Mouse (Mus musculus) ES-E14 (cell line): ENCODE data around the gene Hmcn1. TPM values are rescaled to one million over a fixed set of nuclear protein-coding genes. Genes with fewer than 3 reads are reported as not detected.

Experiments used
- DNase-seq: peaks from one replicate; pipeline ENCODE4 v3.0.0-alpha.2; 2013; ENCODE audit warnings: low read depth, low spot score
- H3K27ac ChIP-seq: 2 replicates; pipeline ENCODE4 v1.5.1; 2012; ENCODE audit warnings: low read depth, mild to moderate bottlenecking, low read length, moderate library complexity, mixed read lengths; ENCODE audit not compliant: poor library complexity, insufficient read depth, severe bottlenecking
- H3K36me3 ChIP-seq: 2 replicates; pipeline ENCODE4 v1.6.1; 2012; ENCODE audit warnings: mild to moderate bottlenecking, low read length, moderate library complexity, mixed read lengths; ENCODE audit not compliant: control insufficient read depth, poor library complexity, insufficient read depth, severe bottlenecking
- H3K4me1 ChIP-seq, 2 experiments: fragments of 150-350 bp in 1 of 2; sonication (generic) in 1 of 2; 2 replicates each; pipeline ENCODE4 v1.6.1; 2012; ENCODE audit warnings: low read length in 2 of 2, mild to moderate bottlenecking in 1 of 2, mixed read lengths in 1 of 2; ENCODE audit not compliant: control insufficient read depth in 2 of 2, insufficient read depth in 2 of 2, poor library complexity in 1 of 2
- H3K4me3 ChIP-seq, 2 experiments: fragments of 150-350 bp in 1 of 2; sonication (generic) in 1 of 2; 2 replicates each; pipeline ENCODE4 v1.5.1; 2012; ENCODE audit warnings: low read length in 2 of 2, low read depth in 1 of 2, mild to moderate bottlenecking in 1 of 2, mixed read lengths in 1 of 2; ENCODE audit not compliant: insufficient read depth in 1 of 2, poor library complexity in 1 of 2, severe bottlenecking in 1 of 2
- H3K9ac ChIP-seq: 2 replicates; pipeline ENCODE4 v1.6.1; 2012; ENCODE audit warnings: low read depth, mild to moderate bottlenecking, low read length, mixed read lengths; ENCODE audit not compliant: poor library complexity, insufficient read depth, severe bottlenecking
- H3K9me3 ChIP-seq: fragments of 150-350 bp; sonication (generic); 2 replicates; pipeline ENCODE4 v1.6.1; 2012; ENCODE audit warnings: low read depth, mild to moderate bottlenecking, low read length; ENCODE audit not compliant: control insufficient read depth, insufficient read depth
- CHD2 ChIP-seq: IDR thresholded peaks from 2 replicates; pipeline ENCODE4 v1.6.1; 2014; ENCODE audit warnings: mild to moderate bottlenecking, low read depth, low read length, inconsistent platforms
- HCFC1 ChIP-seq: IDR thresholded peaks from 2 replicates; pipeline ENCODE4 v1.6.1; 2012; ENCODE audit warnings: low read length, inconsistent platforms, borderline replicate concordance; ENCODE audit not compliant: insufficient read depth
- MAFK ChIP-seq: IDR thresholded peaks from 2 replicates; pipeline ENCODE4 v1.6.1; 2014; ENCODE audit warnings: mild to moderate bottlenecking, low read depth, low read length, inconsistent platforms; ENCODE audit not compliant: insufficient read depth
- ZC3H11A ChIP-seq: IDR thresholded peaks from 2 replicates; pipeline ENCODE4 v1.6.1; 2012; ENCODE audit warnings: low read depth, mild to moderate bottlenecking, inconsistent platforms, low read length, borderline replicate concordance
- ZNF384 ChIP-seq: IDR thresholded peaks from 2 replicates; pipeline ENCODE4 v1.6.1; 2012; ENCODE audit warnings: low read depth, low read length, inconsistent platforms
- in situ Hi-C, 2 experiments: fragments of 600-800 bp; cut with MboI; formaldehyde crosslinking; loops; one replicate each; pipeline ENCODE4 v1.15.1; 2025; ENCODE audit warnings: low sequenced_read_pairs in 2 of 2, inconsistent platforms in 1 of 2; ENCODE audit not compliant: unreplicated experiment in 2 of 2
- total RNA-seq: library from RNA; depleted of rRNA; stranded (reverse); fragments of 300-350 nt; gene quantifications from 2 replicates; pipeline ENCODE4 v1.2.3, GENCODE M21; 2012

Gene Hmcn1
- total RNA-seq, 1 experiment, result 1.5 TPM

DNA sequence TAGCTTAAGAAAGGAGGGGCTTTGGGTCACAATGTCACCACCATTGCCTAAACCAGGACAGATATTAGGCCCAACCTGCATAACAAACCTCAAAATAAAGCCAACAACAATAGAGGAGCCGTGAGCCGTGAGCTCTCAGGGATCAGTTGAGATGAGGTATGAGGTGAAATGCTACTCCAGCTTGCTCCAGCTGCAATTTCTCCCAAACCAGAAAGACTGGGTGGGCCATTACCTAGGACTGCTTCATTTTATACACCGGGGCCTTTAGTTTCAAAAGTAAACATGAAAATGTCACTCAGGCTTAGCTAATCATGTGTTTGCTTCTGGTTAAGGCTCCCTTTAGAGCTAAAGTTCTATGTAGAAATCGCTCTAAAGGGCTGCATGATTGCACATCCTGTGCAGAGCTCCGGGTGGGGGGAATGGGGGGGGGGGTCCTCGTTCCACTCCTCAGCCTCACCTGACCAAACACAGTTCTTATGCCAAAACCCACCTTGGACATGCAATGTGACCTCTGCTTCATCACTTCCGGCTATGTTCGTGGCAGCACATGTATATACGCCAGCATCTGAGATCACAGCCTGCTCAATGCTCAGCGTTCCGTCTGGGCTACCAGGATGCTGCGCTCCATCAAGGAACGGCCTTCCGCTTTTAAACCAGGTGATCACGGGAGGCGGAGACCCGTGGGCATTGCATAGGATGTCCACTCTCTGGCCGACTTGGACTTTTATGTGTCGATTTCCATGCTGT is 250.0 kb downstream of the Hmcn1 start:
- H3K9me3 ChIP-seq, result no peaks in the 10 kb centered on the region
- no peaks in the 10 kb centered on the region for H3K4me1 ChIP-seq
- TF ChIP-seq CHD2, result no peak
- no peak for TF ChIP-seq ZC3H11A
- no peak for TF ChIP-seq MAFK
- no peak for TF ChIP-seq ZNF384
- TF ChIP-seq HCFC1, result no peak
- DNase-seq, result no peak
- no peak overlapping the region for H3K27ac ChIP-seq
- no peak overlapping the region for H3K4me3 ChIP-seq
- in situ Hi-C loops, result no loop called here
- H3K36me3 ChIP-seq, result no peaks in the 10 kb centered on the region
- no peak overlapping the region for H3K9ac ChIP-seq

DNA sequence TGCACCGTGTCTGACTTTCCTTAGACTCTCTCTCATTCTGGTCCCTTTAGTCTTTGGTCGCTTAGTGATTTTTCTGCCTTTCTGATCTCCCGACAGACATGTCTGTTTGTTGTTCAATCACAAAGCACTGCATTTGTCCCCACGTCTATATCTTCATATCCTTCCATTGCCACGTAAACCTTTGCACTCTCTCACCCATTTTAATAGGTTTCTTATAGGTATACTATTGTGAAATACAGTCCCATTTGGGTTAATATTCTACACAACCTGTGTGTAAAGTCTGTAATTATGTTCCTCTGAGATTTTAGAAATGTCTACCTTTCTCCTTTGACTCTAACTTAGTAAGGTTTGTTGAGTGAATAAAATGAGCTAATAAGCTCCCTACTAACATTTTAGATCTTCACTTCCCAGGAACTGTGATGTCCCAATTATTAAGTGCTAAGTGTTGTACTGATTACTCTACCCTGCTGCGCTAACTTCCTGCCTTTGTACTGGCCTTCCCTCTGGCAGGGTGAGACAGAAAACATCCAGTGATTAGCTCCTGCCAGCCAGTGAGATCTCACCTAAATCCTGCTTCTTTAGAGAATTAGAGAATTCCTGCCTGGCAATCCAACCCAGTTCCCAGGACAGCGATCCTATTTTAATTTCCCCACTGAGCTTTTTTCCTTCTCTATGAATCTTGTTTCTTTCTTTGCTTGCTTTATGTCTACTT is 250.7 kb downstream of the Hmcn1 start:
- in situ Hi-C loops, result no loop called here
- no peaks in the 10 kb centered on the region for H3K36me3 ChIP-seq
- H3K9me3 ChIP-seq, result no peaks in the 10 kb centered on the region
- DNase-seq, result no peak
- TF ChIP-seq MAFK (no peak), ZC3H11A (no peak), HCFC1 (no peak), ZNF384 (no peak), CHD2 (no peak)
- H3K27ac ChIP-seq, result no peak overlapping the region
- H3K9ac ChIP-seq, result no peak overlapping the region
- no peak overlapping the region for H3K4me3 ChIP-seq
- no peaks in the 10 kb centered on the region for H3K4me1 ChIP-seq

DNA sequence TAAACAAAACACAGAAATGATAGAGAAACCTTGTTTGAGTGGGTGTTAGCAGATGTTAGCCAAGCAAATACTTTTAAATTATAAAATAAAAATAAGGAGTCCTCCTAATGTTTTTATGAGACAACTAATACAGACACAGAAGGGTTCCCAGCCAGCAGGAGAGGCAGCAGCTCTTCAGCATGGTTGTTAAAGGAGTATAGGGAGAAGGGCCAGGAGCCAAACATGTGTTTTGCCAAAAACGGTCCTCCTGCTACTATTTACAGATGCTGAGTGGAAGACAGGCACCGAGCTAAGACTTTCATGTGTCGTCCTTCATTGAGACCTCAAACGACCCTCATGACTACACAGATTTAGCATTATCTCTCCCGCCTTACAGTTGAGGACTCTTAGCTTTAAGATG is 281.8 kb downstream of the Hmcn1 start:
- DNase-seq, result no peak
- no peak overlapping the region for H3K9ac ChIP-seq
- TF ChIP-seq CHD2 (no peak), HCFC1 (no peak)
- no peak overlapping the region for H3K4me3 ChIP-seq
- H3K36me3 ChIP-seq, result no peaks in the 10 kb centered on the region
- no peaks in the 10 kb centered on the region for H3K4me1 ChIP-seq
- in situ Hi-C loops, result no loop called here
- no peak overlapping the region for H3K27ac ChIP-seq
- no peaks in the 10 kb centered on the region for H3K9me3 ChIP-seq

- DNase-seq, result no peak
- no peak for TF ChIP-seq MAFK
- TF ChIP-seq CHD2, result no peak
- TF ChIP-seq ZNF384, result no peak
- TF ChIP-seq ZC3H11A, result no peak
- TF ChIP-seq HCFC1, result no peak
- H3K36me3 ChIP-seq, result no peaks in the 10 kb centered on the region
- H3K4me1 ChIP-seq, result no peaks in the 10 kb centered on the region
- in situ Hi-C loops, result no loop called here
- no peak overlapping the region for H3K9ac ChIP-seq
- H3K27ac ChIP-seq, result no peak overlapping the region
- H3K9me3 ChIP-seq, result no peaks in the 10 kb centered on the region
- no peak overlapping the region for H3K4me3 ChIP-seq
These were observed 286.7 kb downstream of the Hmcn1 start for GRCm38 (mm10) chr1:150706502-150706901.

DNA sequence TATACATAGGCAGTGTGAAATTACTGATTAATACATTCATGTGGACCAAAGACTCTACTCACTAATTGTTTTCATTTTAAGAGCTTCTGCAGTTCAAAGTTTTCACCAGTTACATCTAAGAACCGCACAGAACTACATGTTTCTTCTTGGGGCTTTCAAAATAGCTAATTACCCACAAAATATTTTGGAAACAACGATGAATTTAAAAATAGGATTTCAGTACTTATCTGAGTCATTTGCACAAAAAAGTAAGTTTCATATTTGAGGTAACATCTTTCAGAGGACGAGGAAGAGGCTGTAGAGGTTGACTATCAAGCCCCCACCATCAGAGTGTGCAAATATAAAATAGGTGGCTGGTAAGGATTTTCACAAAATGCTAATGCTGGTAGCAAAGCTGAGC is 295.5 kb downstream of the Hmcn1 start:
- no peak overlapping the region for H3K27ac ChIP-seq
- H3K4me1 ChIP-seq, result no peaks in the 10 kb centered on the region
- no peak for TF ChIP-seq MAFK
- TF ChIP-seq HCFC1, result no peak
- TF ChIP-seq ZNF384, result no peak
- TF ChIP-seq ZC3H11A, result no peak
- no peak for TF ChIP-seq CHD2
- in situ Hi-C loops, result no loop called here
- DNase-seq, result no peak
- H3K9ac ChIP-seq, result no peak overlapping the region
- H3K4me3 ChIP-seq, result no peak overlapping the region
- H3K9me3 ChIP-seq, result no peaks in the 10 kb centered on the region
- H3K36me3 ChIP-seq, result no peaks in the 10 kb centered on the region
